Mouse (Mus musculus): ENCODE measurements around the gene Rnf34.
A peak's percentile ranks its signal among the peaks of the same experiment; 100 is the strongest.

The Rnf34 gene

DNA sequence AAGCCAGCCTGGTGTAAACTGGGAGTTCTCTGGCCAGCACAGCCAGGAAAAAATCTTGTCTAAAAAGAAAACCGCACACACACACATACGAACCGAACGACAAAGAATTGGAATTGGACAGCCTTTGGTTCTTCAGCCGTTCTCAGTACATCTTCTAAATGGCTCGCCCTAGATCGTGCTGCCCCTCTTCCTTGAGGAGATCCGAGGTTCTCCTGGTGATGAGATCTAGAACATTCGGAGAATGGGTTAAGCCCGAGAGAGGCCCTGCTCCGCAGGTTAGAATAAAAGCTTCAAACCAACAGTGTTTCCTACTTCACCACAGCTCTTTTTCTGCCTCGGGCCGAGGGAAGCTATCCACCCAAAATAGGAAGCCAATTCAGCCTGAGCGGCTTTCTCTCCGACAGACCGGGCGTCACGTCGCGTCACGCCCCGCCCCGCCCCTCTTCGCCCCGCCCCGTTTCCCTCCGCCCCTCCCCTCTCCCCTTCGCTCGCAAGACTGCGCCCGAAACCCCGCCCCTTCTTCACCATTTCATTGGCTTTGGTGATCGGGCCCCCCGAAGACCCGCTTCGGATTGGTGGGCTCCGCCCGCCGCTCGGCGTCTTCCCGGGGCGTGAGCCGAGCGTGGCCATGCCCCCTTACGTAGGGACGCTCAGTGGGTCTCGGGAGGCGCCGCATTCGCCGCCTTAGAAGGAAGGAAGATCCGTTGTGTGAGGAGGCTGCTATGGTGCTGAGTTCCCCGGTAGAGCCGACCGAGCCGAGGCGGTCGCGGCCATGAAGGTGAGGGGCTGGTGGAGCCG lies at the start of gene Rnf34:
Rnf34 (plus strand) TSS at position 528 of the 798 bp plus-strand sequence.
- peak; percentile 99 for DNase-seq

DNA sequence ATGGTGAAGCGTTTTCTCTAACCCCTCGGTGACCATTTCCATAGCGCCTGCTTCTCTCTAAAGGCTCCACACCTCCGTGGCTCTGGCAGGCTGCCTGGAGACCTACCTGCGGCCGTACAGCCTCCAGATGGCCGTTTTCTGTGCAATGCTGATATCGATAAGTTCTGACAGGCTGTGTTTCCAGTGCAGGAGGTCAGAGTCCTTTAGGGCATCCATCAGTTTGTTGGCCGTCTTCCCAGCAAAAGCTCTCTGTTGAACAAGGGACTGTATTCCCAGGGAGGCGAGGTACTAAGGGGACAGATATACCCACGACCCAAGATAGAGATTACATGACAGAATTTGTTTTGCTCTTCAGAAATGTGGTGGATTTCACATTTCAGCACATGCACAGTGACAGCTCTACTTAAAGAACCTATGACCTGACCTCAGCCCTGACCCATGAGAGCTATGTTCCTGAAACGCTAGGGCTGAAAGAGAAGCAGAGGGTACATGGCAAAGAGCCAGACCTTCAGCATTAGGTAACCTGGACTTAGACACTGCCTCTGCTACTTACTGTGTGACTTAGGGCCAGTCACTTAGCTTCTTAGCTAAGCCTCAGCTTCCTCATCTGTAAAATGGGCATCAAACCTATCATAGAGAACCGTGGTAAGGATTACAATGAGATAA lies 49.4 kb upstream of the Rnf34 start:
- peak; percentile 58 for DNase-seq

DNA sequence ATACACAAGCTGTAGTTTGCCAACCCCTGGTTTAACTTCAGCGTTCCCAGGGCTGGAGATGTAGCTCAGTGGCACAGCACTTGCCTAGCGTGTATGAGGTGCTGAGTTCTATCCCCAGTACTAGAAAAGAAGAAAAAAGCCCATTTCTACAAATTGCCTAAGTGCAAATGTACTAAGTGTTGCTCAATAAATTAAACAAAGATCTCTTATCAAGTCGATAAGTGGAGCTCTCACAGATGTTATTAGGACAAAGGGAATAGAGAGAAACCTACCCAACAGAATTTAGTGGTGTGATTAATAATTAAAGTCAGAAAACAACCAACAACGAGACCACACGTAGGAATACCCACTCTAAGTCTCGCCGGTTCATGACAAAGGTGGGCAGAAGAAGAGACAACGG lies 48.2 kb upstream of the Rnf34 start:
- DNase-seq, result no peak

DNA sequence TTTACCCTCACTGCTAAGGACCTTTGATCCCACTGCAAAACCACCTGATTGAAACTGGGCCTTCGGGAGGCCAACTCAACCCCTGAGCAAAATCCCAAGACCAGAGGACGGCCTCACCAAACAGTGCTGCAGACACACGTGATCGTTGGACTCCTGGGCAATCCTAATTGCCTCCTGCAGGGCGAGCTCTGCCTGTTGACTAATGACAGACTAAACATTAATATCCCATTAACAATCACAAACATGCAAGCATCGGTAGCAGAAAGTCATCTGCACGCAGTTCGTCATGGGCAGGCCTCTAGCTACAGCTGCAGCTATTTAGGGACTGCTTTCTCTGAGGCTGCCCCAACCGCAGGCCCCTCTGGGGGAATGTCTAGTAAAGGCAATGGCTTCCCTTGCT lies 47.1 kb upstream of the Rnf34 start:
- DNase-seq, result peak; percentile 26

DNA sequence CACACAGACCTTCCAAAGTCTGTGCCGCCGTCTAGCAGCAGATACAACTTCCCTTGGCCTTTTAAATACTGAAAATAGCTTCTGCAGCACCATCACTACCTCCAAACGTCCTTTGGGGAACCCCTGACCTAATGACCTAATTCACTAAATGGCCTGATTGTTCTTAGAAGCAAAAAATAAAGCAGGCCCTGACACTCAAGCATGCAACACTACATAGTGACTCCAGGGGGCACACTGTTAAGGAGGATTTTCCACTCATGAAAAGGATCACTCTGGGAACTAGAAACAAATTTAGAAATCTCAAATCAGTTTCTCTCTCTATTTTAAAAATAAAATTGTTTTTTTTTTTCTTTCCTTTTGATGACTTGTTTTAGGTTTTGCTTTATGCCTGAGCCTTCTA lies 44.3 kb upstream of the Rnf34 start:
- DNase-seq, result no peak

DNA sequence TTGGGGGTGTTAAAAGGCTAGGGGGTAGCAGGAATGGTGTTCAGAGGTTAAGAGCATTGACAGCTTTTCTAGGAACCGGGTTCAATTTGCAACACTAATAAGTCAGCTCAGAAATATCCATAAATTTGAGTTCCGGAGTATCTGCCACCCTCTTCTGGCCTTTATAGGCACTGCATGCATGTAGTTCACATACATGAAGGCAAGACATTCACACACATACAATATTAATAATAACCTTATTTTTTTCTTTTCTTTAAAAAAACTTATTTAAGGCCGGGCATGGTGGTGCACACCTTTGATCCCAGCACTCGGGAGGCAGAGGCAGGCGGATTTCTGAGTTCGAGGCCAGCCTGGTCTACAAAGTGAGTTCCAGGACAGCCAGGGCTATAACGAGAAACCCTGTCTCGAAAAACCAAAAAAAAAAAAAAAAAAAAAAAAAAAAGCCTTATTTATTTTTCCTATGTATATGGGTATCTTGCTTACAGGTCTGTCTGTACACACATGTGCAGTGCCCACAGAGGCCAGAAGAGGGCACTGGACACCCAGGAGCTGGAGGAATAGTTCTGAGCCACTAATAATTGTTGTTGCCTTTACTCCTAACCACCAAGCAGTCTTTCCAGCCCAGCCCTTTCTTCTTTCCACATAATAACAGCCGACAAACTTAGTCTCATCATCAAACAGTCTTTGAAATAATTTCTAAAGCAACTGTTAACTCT lies 38.3 kb upstream of the Rnf34 start:
- peak; percentile 85 for DNase-seq

DNA sequence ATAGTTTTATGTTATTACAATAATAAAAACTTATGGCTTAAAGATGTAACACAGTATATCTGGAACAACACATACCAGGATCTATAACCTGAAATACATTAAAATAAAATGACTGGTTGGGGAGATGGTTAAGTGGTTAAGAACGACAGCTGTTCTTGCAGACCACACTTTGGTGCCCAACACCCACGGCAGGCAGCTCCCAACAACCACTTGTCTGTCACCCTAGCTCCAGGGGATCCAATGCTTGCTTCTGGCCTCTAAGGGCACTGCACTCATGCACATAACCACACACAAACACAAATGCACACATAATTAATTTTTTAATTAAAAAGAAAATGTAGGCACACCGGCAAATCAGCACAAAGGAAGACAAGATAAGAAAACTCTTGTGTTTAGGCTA lies 37.1 kb upstream of the Rnf34 start:
- DNase-seq, result no peak

DNA sequence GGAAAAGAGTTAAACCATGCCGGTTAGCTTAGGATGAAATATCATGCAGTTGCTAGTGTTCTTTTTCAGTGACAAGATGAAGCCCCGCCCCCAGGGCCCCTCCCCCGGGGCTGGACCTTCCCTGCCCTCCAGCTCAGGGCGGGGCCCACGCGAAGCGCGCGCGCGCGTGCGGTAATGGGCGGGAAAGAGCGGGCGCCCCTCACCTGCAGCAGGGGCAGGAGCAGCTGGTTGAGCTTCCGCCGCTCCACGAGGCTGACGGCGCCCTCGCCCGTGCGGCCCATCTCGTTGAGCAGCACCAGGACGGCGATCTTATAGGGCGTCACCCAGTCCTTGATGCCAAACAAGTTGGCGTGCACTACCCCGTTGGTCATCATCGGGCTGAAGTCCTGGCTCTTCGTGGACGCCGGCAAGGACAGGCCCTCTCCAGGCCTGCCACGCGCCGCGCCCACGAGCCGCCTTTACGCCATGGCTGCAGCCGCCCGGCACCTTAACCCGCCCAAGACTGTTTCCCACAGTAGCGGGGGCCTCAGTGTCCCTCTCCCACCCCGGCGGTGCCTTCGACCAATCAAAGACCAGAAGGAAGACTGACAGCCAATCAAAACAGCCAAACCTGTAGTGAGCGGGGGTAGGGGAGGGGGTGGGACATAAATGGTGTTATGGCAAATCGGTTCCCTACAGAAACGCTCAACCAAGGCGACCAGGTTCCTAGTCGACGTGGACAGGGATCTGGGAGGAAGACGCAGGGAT lies 28.9 kb upstream of the Rnf34 start, which contains the start of gene Anapc5:
Anapc5 (minus strand) TSS at position 563 of the 747 bp plus-strand sequence.
- peak; percentile 96 for DNase-seq

DNA sequence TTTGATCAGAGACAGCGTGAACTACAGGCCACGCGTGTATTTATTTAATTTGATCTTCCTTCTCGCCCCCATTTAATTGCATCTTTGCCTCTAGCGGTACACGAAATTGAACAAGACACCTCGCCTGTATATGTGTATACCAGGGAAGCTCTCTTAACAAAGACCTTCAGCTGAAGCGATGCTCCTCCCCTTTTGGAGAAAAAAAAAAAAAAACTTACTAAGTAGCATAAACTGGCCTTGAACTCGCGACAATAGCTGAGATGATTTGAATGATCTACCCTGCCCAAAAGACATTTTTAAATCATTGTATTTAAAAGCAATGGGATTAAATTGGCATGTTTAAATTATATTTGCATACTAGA lies 28.3 kb upstream of the Rnf34 start:
- no peak for DNase-seq

DNA sequence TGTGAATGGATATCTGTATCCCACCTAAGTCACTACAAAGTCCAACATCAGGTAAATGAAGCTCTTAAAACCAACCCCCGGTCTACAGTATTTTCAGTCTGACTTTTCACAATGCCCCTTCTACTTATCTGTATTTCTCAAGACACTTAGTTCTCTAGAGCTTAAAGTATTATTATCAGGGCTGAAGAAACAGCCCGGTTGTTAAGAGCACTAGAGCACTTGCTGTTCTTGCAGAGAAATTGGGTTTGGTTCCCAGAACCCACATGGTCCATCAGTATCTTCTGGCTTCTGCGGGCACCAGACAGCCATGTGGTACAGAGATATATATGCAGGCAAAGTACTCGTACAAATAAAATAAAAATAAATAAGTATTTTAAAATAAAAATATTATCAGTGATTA lies 27.4 kb upstream of the Rnf34 start:
- no peak for DNase-seq

DNA sequence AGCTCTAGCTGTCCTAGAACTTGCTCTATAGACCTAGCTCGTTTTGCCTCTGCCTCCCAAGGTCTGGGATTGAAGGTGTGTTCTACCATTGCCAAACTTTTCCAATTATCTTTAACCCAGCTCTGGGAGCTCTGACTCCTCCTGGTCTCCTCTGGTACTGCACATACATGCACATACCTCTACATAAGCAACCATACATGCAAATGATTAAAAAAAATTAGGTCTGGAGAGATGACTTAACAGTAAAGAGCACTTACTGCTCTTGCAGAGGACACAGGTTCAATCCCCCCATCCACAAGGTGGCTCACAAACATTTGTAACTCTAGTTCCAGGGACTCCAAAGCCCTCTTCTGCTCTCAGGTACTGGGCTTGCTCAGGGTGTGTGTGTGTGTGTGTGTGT lies 25.9 kb upstream of the Rnf34 start:
- DNase-seq, result no peak

DNA sequence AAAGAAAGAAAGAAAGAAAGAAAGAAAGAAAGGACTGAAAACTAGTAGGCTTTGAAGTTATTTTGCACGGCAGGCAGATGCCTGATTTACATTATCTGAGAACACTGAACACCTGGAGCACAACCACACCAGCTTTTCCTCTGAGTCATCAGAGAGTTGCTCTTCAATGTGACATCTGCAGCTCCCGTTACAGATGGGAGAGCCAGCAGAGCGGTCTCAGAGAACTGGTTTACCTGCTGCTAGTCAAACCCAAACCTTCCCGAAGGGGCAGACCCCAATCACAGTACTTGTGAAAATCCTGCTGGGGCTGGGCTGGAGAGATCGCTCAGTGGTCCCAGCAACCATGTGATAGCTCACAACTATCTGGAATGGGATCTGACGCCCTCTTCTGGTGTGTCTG lies 25.4 kb upstream of the Rnf34 start:
- no peak for DNase-seq

DNA sequence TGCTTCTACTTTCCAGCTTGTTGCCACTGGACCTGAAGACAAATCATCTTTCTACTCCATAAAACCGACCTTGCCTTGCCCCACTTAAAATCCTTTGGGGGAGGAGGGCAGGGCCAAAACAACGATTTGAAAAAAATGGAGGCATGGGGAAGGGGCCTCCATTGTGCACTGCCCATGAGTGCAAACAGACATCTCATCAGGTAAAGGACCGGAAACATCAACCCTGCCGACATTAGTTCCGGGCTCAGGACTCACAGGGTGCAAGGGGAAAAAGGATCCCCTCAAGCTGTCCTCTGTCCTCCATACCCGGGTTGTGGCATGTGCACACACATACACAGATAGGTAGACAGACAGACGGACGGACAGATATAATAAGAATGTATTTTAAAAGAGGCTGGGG lies 24.7 kb upstream of the Rnf34 start:
- no peak for DNase-seq

DNA sequence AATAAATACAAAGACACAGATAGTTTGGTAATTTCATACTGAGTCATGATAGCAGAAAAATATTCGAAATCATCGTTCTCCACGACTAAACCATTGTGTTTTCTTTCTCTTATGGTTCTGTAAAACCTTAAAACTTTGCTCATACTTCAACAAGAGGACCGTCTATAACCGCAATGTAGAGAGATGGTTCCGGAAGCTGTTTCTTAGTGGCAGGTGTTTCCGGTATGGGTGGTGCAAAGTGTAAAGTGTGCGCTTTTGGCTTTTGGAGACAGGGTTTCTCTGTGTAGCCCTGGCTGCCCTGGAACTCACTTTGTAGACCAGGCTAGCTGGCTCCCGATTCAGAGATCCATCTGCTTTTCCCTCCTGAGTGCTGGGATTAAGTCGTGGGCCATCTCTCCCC lies 17.3 kb upstream of the Rnf34 start:
- no peak for DNase-seq

DNA sequence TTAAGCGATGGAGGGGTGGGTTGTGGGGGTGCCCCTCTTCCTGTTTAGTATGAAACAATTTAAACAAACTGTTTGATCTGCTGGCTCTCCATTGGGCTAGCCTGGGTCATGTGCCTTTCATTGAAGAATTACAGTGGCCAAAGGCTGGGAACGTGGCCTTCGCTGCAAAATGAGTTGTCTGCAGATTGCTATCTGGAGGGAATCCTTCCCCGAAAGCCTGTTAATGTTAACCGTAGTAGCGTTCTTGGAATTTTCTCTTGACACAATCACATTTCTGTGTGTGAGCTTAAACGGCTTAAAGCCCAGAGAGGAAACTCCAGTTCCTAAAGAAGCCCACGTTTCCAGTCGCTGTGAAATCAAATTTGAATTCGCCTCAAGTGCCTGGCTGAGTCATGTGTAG lies 16.9 kb upstream of the Rnf34 start:
- no peak for DNase-seq

DNA sequence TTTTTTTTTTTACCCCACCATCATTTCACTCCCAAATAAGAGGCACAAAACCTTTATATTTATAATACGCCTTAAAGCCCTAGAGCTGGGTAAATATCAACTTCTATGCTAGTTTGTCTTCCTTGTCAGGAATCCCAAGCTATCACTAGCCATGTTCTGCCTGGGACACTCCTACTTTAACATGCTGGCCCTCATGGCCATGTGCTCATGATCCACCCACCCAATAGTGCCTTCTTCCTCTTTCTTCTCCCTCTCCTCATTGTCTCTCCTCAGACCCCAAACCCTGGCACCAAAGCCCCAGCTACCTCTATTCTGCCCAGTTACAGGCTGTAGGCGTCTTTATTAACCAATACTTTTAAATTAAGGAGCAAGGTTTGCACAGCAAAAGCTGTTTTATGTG lies 8.7 kb upstream of the Rnf34 start:
- no peak for DNase-seq

DNA sequence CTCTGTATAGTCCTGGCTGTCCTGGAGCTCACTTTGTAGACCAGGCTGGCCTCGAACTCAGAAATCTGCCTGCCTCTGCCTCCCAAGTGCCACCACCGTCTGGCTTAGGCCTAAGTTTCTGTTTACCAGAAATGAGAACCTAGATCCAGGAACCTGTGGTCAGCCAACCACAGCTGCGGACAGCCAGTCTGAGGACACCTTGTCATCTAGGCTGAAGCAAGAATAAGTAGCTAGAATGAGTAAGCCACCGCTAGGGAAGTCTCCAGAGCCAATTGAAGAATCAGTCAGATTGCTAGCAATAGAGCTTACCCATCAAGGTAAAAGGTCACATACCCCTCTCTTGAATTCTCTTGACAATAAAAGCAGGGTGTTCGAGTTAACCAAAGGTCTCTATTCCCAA lies 6.0 kb upstream of the Rnf34 start:
- peak; percentile 32 for DNase-seq

DNA sequence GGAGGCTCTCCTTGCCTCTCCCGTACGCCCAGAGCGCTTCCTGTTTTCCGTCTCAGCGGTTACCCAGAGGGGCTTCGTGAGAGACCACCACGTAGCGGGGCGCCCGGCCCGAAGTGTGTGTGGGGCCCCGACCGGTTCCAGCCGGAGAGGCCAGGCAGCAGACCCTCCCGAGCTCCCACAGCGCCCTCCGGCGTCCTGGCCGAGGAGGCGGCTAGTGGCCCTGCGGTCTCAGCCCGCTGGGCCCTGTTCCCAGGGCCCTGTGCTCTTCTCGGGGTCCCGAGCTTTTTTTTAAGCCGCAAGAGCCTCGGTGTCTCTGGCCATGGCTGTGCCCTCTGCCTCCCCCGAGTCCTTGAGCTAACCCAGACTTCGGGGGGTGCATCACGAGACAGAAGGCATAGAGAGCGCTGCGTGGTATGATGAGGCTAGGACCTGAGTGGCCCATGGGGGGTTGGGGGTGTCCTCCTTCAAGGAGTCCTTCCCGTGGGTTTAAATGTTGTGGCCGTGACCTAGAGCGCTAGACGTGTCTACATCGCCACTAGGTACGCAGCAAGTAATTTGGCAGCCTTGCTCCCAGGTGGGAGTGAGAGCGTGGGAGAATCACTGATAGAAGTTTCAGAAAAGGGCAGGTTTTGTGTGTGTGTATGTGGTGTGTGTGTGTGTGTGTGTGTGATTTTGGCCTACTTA lies 613 bp downstream of the Rnf34 start:
- peak; percentile 6 for DNase-seq

DNA sequence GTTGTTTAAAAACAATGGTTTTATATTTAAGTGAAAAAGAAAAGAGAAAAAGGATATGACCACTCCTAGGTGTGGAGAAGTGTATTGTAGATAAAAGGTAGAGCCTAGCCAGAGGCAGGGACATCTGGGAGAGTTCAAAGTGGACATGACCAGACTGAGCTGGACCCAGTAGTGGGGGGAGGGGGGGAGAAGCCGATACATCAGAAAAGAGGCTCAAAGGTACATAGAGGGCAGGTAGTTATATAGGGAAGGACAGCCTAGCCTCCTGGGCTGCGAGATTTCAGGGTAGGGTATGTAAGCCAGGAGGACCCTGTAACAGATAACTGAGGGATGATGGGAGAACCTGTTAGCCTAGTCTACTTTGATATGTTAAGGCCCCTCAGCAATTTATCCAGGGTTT lies 2.8 kb downstream of the Rnf34 start:
- DNase-seq, result no peak

DNA sequence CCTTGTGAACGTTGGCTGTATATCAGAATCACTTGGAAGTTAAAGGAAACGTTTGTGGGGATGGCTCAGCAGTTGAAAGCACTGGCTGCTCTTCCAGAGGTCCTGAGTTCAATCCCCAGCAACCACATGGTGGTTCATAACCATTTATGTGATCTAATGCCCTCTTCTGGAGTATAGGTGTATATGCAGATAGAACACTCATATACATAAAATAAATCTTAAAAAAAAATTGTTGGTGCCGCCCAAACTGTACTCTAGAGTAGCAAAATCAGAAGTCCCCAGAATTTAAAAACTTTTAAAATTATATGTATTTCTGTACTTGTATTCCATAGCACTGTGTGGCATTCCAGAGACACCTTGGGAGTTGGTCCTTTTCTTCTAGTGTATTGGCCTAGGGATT lies 6.0 kb downstream of the Rnf34 start:
- DNase-seq, result no peak

DNA sequence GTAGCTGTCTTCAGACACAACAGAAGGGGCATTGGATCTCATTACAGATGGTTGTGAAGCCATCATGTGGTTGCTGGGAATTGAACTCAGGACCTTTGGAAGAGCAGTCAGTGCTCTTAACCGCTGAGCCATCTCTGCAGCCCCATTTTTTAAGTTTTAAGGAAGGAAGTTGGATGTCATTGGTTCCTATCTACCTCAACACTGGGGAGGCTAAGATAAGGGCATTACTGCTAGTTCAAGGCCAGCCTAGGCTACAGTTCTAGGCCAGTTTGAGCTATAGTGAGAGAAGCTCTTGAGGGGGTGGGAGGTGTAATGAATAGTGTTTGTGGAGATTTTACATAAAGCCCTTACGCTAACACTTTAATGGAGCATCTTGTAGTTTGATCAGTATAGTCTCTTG lies 13.2 kb downstream of the Rnf34 start:
- DNase-seq, result no peak

DNA sequence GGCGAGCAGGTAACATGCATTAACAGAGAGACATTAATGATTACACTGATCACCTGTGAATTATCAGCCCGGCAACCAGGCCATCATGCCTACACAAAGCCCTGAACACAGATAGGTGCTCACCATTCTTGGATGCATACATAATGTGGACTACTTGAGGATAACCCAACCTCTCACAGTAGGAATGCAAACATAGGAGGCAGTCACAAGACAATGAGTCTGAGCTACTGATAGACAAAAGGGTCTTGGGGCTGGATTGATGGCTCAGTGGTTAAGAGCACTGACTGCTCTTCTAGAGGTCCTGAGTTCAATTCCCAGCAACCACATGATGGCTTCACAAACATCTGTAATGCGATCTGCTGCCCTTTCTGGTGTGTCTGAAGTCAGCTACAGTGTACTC lies 22.8 kb downstream of the Rnf34 start:
- no peak for DNase-seq

DNA sequence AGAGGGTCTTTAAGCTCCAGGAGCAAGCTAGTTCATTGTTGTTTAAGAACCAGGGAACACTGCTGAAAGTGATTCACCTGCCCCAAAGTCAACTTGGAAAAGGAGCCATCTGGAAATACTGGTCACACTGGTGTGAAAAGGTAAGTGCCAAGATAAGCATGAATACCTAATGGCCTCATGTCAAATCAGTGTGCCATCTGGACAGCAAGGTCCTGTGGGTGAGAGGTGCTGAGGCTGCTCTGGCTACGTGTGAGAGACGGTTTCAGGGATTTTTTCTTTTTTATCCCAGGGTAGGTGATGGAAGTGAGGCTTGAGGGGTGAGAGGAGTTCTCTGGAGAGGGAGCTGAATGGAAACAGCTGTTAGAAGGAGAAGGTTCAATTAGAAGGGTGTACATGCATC lies 23.7 kb downstream of the Rnf34 start:
- no peak for DNase-seq
